Mouse (Mus musculus) gastrocnemius, postnatal 36 days (tissue): ENCODE results near the gene Wbp4. TPM values are rescaled to one million over a fixed set of nuclear protein-coding genes. Genes with fewer than 3 reads are reported as not detected.
"Not testable (repeated sequence)": the region's sequence is repeated elsewhere in the genome, so short reads cannot be mapped to it uniquely, and the experiment has no call there.

Source experiments
- DNase-seq, 2 experiments: peaks; one replicate each; pipeline ENCODE4 v3.0.0; 2022
- intact Hi-C: fragments of 180-260 bp; cut with DNase I; formaldehyde crosslinking; loops from one replicate; pipeline ENCODE4 v1.15.1; 2025
- long read RNA-seq, 2 experiments: library from polyadenylated mRNA; stranded (forward); transcript quantifications; one replicate each; pipeline ENCODE4 v2.0.0; 2021
- total RNA-seq, 2 experiments: library from RNA; stranded (reverse); gene quantifications; 2 replicates each; pipeline ENCODE4 v1.2.3; 2021

Gene Wbp4
- 10 to 100 TPM; 16.0 to 19.9 TPM for total RNA-seq
- long read RNA-seq, experiment 1, transcript Wbp4-201 (10 exons, 3,704 nt): major isoform, 17 of 31 reads
- long read RNA-seq, experiment 1, partial matches to known transcripts: 7 of 31 reads
- long read RNA-seq, experiment 1, other reads (novel, unspliced or antisense): 7 of 31 reads
- long read RNA-seq, experiment 2, transcript Wbp4-201 (10 exons, 3,704 nt): major isoform, 27 of 40 reads
- long read RNA-seq, experiment 2, partial matches to known transcripts: 5 of 40 reads
- long read RNA-seq, experiment 2, other reads (novel, unspliced or antisense): 8 of 40 reads

GRCm38 (mm10) chr14:79481339-79482151, at the start of gene Wbp4:
Gene Wbp4 (minus strand): TSS chr14:79481520.
- DNase-seq: peak; percentile 87 to 92
- intact Hi-C loops: loop anchor here (5.0 kb wide), 1 partner anchor 106 kb away; the partner anchor contains the start of gene Sugt1

- intact Hi-C loops: no loop called here
- DNase-seq: no peak
Measured at GRCm38 (mm10) chr14:79530761-79531160, 49.4 kb upstream of the Wbp4 start.

- DNase-seq: no peak
- intact Hi-C loops: no loop called here
Measured at GRCm38 (mm10) chr14:79529581-79530554, 48.5 kb upstream of the Wbp4 start.

- DNase-seq: no peak
- intact Hi-C loops: no loop called here
Measured at GRCm38 (mm10) chr14:79527704-79528103, 46.4 kb upstream of the Wbp4 start.

- intact Hi-C loops, DNase-seq: not testable (repeated sequence)
Measured at GRCm38 (mm10) chr14:79526106-79526505, 44.8 kb upstream of the Wbp4 start.

- intact Hi-C loops: no loop called here
- no peak for DNase-seq
Measured at GRCm38 (mm10) chr14:79522387-79522786, 41.1 kb upstream of the Wbp4 start.

GRCm38 (mm10) chr14:79521471-79522117, 40.3 kb upstream of the Wbp4 start:
- DNase-seq: no peak
- intact Hi-C loops: no loop called here

- intact Hi-C loops: no loop called here
- DNase-seq: no peak
Measured at GRCm38 (mm10) chr14:79521056-79521455, 39.7 kb upstream of the Wbp4 start.

- intact Hi-C loops: no loop called here
- no peak for DNase-seq
Measured at GRCm38 (mm10) chr14:79520612-79521011, 39.3 kb upstream of the Wbp4 start.

GRCm38 (mm10) chr14:79519663-79519975, 38.3 kb upstream of the Wbp4 start:
- DNase-seq: no peak
- intact Hi-C loops: no loop called here

GRCm38 (mm10) chr14:79518761-79519662, 37.7 kb upstream of the Wbp4 start:
- intact Hi-C loops: no loop called here

GRCm38 (mm10) chr14:79518123-79518522, 36.8 kb upstream of the Wbp4 start:
- DNase-seq: no peak
- intact Hi-C loops: no loop called here

More at GRCm38 (mm10) chr14:79518761-79519662, 37.7 kb upstream of the Wbp4 start:
- no peak for DNase-seq

- no peak for DNase-seq
- intact Hi-C loops: no loop called here
Measured at GRCm38 (mm10) chr14:79517185-79517740, 35.9 kb upstream of the Wbp4 start.

GRCm38 (mm10) chr14:79516751-79517150, 35.4 kb upstream of the Wbp4 start:
- intact Hi-C loops: no loop called here
- no peak for DNase-seq

GRCm38 (mm10) chr14:79516243-79516610, 34.9 kb upstream of the Wbp4 start:
- no peak for DNase-seq
- intact Hi-C loops: no loop called here

GRCm38 (mm10) chr14:79515511-79516242, 34.4 kb upstream of the Wbp4 start:
- DNase-seq: no peak
- intact Hi-C loops: no loop called here

GRCm38 (mm10) chr14:79515100-79515499, 33.8 kb upstream of the Wbp4 start:
- DNase-seq: no peak
- intact Hi-C loops: no loop called here

- intact Hi-C loops: no loop called here
- no peak for DNase-seq
Measured at GRCm38 (mm10) chr14:79513951-79514350, 32.6 kb upstream of the Wbp4 start.
